Mouse (Mus musculus): ENCODE measurements around the gene Plxdc1. TPM values are rescaled to one million over a fixed set of nuclear protein-coding genes. Genes with fewer than 3 reads are reported as not detected.

The Plxdc1 gene
- polyA plus RNA-seq, 1 experiment: 3.3 TPM

GRCm38 (mm10) chr11:97915974-97916503 lies 70.2 kb downstream of the Plxdc1 start:
- peak overlapping the region; percentile 29 for H3K9ac ChIP-seq (ENCODE audit: low read depth, poor library complexity, severe bottlenecking)
- H3K4me1 ChIP-seq (ENCODE audit: control insufficient read depth, insufficient read depth, low read length): peaks cover 6% of the 10 kb centered on the region
- H3K27me3 ChIP-seq (ENCODE audit: control insufficient read depth, insufficient read depth, low read length, poor library complexity, severe bottlenecking): no peaks in the 10 kb centered on the region
- no peaks in the 10 kb centered on the region for H3K9me3 ChIP-seq (replicated peaks; ENCODE audit: control insufficient read depth, insufficient read depth, low read length, poor library complexity, severe bottlenecking)
- TF ChIP-seq EP300 (IDR thresholded peaks at IDR 0.05; ENCODE audit: insufficient read depth, low read depth, low read length) (no peak), CTCF (IDR thresholded peaks at IDR 0.05; ENCODE audit: low read depth, low read length) (no peak), POLR2A (IDR thresholded peaks at IDR 0.05; ENCODE audit: insufficient read depth, low read length) (no peak)
- no peaks in the 10 kb centered on the region for H3K36me3 ChIP-seq (ENCODE audit: control insufficient read depth, insufficient read depth, low read length, poor library complexity, severe bottlenecking)
- H3K27ac ChIP-seq (ENCODE audit: insufficient read depth, low read length): no peak overlapping the region; the same call in 1 of the 2 replicates
- H3K4me3 ChIP-seq (ENCODE audit: low read depth, low read length): peak overlapping the region; percentile 53; the same call in 1 of the 2 replicates

- no peaks in the 10 kb centered on the region for H3K36me3 ChIP-seq (ENCODE audit: control insufficient read depth, insufficient read depth, low read length, poor library complexity, severe bottlenecking)
- H3K9me3 ChIP-seq (replicated peaks; ENCODE audit: control insufficient read depth, insufficient read depth, low read length, poor library complexity, severe bottlenecking): no peaks in the 10 kb centered on the region
- H3K9ac ChIP-seq (ENCODE audit: low read depth, poor library complexity, severe bottlenecking): no peak overlapping the region
- peak overlapping the region; percentile 10 for H3K27ac ChIP-seq (ENCODE audit: insufficient read depth, low read length)
- H3K4me1 ChIP-seq (ENCODE audit: control insufficient read depth, insufficient read depth, low read length): peaks cover 6% of the 10 kb centered on the region
- H3K4me3 ChIP-seq (ENCODE audit: low read depth, low read length): no peak overlapping the region
- no peaks in the 10 kb centered on the region for H3K27me3 ChIP-seq (ENCODE audit: control insufficient read depth, insufficient read depth, low read length, poor library complexity, severe bottlenecking)
- TF ChIP-seq CTCF (IDR thresholded peaks at IDR 0.05; ENCODE audit: low read depth, low read length): no peak
- no peak for TF ChIP-seq POLR2A (IDR thresholded peaks at IDR 0.05; ENCODE audit: insufficient read depth, low read length)
Observed at GRCm38 (mm10) chr11:97915471-97915870, 70.8 kb downstream of the Plxdc1 start.

- TF ChIP-seq EP300 (IDR thresholded peaks at IDR 0.05; ENCODE audit: insufficient read depth, low read depth, low read length): no peak
- no peak for TF ChIP-seq POLR2A (IDR thresholded peaks at IDR 0.05; ENCODE audit: insufficient read depth, low read length)
- no peak for TF ChIP-seq CTCF (IDR thresholded peaks at IDR 0.05; ENCODE audit: low read depth, low read length)
- Histone ChIP-seq H3K27me3 (ENCODE audit: control insufficient read depth, insufficient read depth, low read length, poor library complexity, severe bottlenecking) (no peaks in the 10 kb centered on the region), H3K4me3 (ENCODE audit: low read depth, low read length) (no peak overlapping the region), H3K36me3 (ENCODE audit: control insufficient read depth, insufficient read depth, low read length, poor library complexity, severe bottlenecking) (no peaks in the 10 kb centered on the region), H3K27ac (ENCODE audit: insufficient read depth, low read length) (no peak overlapping the region), H3K4me1 (ENCODE audit: control insufficient read depth, insufficient read depth, low read length) (peaks cover 6% of the 10 kb centered on the region), H3K9me3 (replicated peaks; ENCODE audit: control insufficient read depth, insufficient read depth, low read length, poor library complexity, severe bottlenecking) (no peaks in the 10 kb centered on the region), H3K9ac (ENCODE audit: low read depth, poor library complexity, severe bottlenecking) (no peak overlapping the region)
Observed at GRCm38 (mm10) chr11:97913111-97913510, 73.1 kb downstream of the Plxdc1 start.

GRCm38 (mm10) chr11:97908634-97909348 lies 77.5 kb downstream of the Plxdc1 start:
- Histone ChIP-seq H3K4me1 (ENCODE audit: control insufficient read depth, insufficient read depth, low read length) (peaks cover 8% of the 10 kb centered on the region), H3K27me3 (ENCODE audit: control insufficient read depth, insufficient read depth, low read length, poor library complexity, severe bottlenecking) (no peaks in the 10 kb centered on the region), H3K9ac (ENCODE audit: low read depth, poor library complexity, severe bottlenecking) (no peak overlapping the region), H3K9me3 (replicated peaks; ENCODE audit: control insufficient read depth, insufficient read depth, low read length, poor library complexity, severe bottlenecking) (no peaks in the 10 kb centered on the region), H3K4me3 (ENCODE audit: low read depth, low read length) (no peak overlapping the region), H3K27ac (ENCODE audit: insufficient read depth, low read length) (no peak overlapping the region), H3K36me3 (ENCODE audit: control insufficient read depth, insufficient read depth, low read length, poor library complexity, severe bottlenecking) (no peaks in the 10 kb centered on the region)
- no peak for TF ChIP-seq POLR2A (IDR thresholded peaks at IDR 0.05; ENCODE audit: insufficient read depth, low read length)
- TF ChIP-seq CTCF (IDR thresholded peaks at IDR 0.05; ENCODE audit: low read depth, low read length): no peak
- TF ChIP-seq EP300 (IDR thresholded peaks at IDR 0.05; ENCODE audit: insufficient read depth, low read depth, low read length): no peak

GRCm38 (mm10) chr11:97907935-97908334 lies 78.3 kb downstream of the Plxdc1 start:
- H3K9ac ChIP-seq (ENCODE audit: low read depth, poor library complexity, severe bottlenecking): no peak overlapping the region
- no peaks in the 10 kb centered on the region for H3K27me3 ChIP-seq (ENCODE audit: control insufficient read depth, insufficient read depth, low read length, poor library complexity, severe bottlenecking)
- no peaks in the 10 kb centered on the region for H3K36me3 ChIP-seq (ENCODE audit: control insufficient read depth, insufficient read depth, low read length, poor library complexity, severe bottlenecking)
- TF ChIP-seq EP300 (IDR thresholded peaks at IDR 0.05; ENCODE audit: insufficient read depth, low read depth, low read length) (no peak), POLR2A (IDR thresholded peaks at IDR 0.05; ENCODE audit: insufficient read depth, low read length) (no peak), CTCF (IDR thresholded peaks at IDR 0.05; ENCODE audit: low read depth, low read length) (no peak)
- no peak overlapping the region for H3K4me3 ChIP-seq (ENCODE audit: low read depth, low read length)
- no peak overlapping the region for H3K27ac ChIP-seq (ENCODE audit: insufficient read depth, low read length)
- H3K4me1 ChIP-seq (ENCODE audit: control insufficient read depth, insufficient read depth, low read length): peaks cover 7% of the 10 kb centered on the region
- no peaks in the 10 kb centered on the region for H3K9me3 ChIP-seq (replicated peaks; ENCODE audit: control insufficient read depth, insufficient read depth, low read length, poor library complexity, severe bottlenecking)

- H3K9ac ChIP-seq (ENCODE audit: low read depth, poor library complexity, severe bottlenecking): no peak overlapping the region
- no peaks in the 10 kb centered on the region for H3K9me3 ChIP-seq (replicated peaks; ENCODE audit: control insufficient read depth, insufficient read depth, low read length, poor library complexity, severe bottlenecking)
- no peak for TF ChIP-seq EP300 (IDR thresholded peaks at IDR 0.05; ENCODE audit: insufficient read depth, low read depth, low read length)
- TF ChIP-seq POLR2A (IDR thresholded peaks at IDR 0.05; ENCODE audit: insufficient read depth, low read length): no peak
- TF ChIP-seq CTCF (IDR thresholded peaks at IDR 0.05; ENCODE audit: low read depth, low read length): no peak
- peaks cover 7% of the 10 kb centered on the region for H3K4me1 ChIP-seq (ENCODE audit: control insufficient read depth, insufficient read depth, low read length)
- H3K27ac ChIP-seq (ENCODE audit: insufficient read depth, low read length): peak overlapping the region; percentile 28; the same call in 1 of the 2 replicates
- H3K4me3 ChIP-seq (ENCODE audit: low read depth, low read length): no peak overlapping the region
- no peaks in the 10 kb centered on the region for H3K27me3 ChIP-seq (ENCODE audit: control insufficient read depth, insufficient read depth, low read length, poor library complexity, severe bottlenecking)
- H3K36me3 ChIP-seq (ENCODE audit: control insufficient read depth, insufficient read depth, low read length, poor library complexity, severe bottlenecking): no peaks in the 10 kb centered on the region
Observed at GRCm38 (mm10) chr11:97906905-97907304, 79.3 kb downstream of the Plxdc1 start.
